Mouse (Mus musculus) testis, adult 2 months (tissue): ENCODE results near the gene Trim17. TPM values are rescaled to one million over a fixed set of nuclear protein-coding genes. Genes with fewer than 3 reads are reported as not detected.
"Not testable (repeated sequence)": the region's sequence is repeated elsewhere in the genome, so short reads cannot be mapped to it uniquely, and the experiment has no call there.

ENCODE experiments used
- H3K27ac ChIP-seq: fragments of 200-500 bp; 2 replicates; pipeline ENCODE4 v1.5.1; 2012; ENCODE audit warnings: low read depth, low read length; ENCODE audit not compliant: control insufficient read depth, insufficient read depth
- H3K27me3 ChIP-seq: fragments of 200-500 bp; 2 replicates; pipeline ENCODE4 v1.6.1; 2012; ENCODE audit warnings: mild to moderate bottlenecking, low read length, moderate library complexity; ENCODE audit not compliant: control insufficient read depth, insufficient read depth
- H3K36me3 ChIP-seq: fragments of 200-500 bp; 2 replicates; pipeline ENCODE4 v1.6.1; 2012; ENCODE audit warnings: mild to moderate bottlenecking, low read length; ENCODE audit not compliant: control insufficient read depth, insufficient read depth
- H3K4me1 ChIP-seq: fragments of 200-500 bp; 2 replicates; pipeline ENCODE4 v1.6.1; 2012; ENCODE audit warnings: low read length; ENCODE audit not compliant: control insufficient read depth, insufficient read depth
- H3K4me3 ChIP-seq: fragments of 200-500 bp; 2 replicates; pipeline ENCODE4 v1.5.1; 2012; ENCODE audit warnings: low read depth, mild to moderate bottlenecking, low read length, moderate library complexity, mixed read lengths; ENCODE audit not compliant: control insufficient read depth
- CTCF ChIP-seq: fragments of 200-500 bp; IDR thresholded peaks from 2 replicates; pipeline ENCODE4 v1.5.1; 2012; ENCODE audit warnings: low read depth, mild to moderate bottlenecking, inconsistent platforms, low read length, moderate library complexity; ENCODE audit not compliant: control insufficient read depth, insufficient read depth, insufficient replicate concordance
- POLR2A ChIP-seq: fragments of 200-500 bp; IDR thresholded peaks from 2 replicates; pipeline ENCODE4 v1.6.1; 2012; ENCODE audit warnings: low read depth, mild to moderate bottlenecking, inconsistent platforms, low read length, moderate library complexity; ENCODE audit not compliant: control insufficient read depth
- polyA plus RNA-seq: library from polyadenylated mRNA; depleted of rRNA; stranded (reverse); fragments of >200 nt; gene quantifications from 2 replicates; pipeline ENCODE4 v1.2.3, GENCODE M21; 2012

Trim17 gene
- polyA plus RNA-seq, 1 experiment = 166 TPM

DNA sequence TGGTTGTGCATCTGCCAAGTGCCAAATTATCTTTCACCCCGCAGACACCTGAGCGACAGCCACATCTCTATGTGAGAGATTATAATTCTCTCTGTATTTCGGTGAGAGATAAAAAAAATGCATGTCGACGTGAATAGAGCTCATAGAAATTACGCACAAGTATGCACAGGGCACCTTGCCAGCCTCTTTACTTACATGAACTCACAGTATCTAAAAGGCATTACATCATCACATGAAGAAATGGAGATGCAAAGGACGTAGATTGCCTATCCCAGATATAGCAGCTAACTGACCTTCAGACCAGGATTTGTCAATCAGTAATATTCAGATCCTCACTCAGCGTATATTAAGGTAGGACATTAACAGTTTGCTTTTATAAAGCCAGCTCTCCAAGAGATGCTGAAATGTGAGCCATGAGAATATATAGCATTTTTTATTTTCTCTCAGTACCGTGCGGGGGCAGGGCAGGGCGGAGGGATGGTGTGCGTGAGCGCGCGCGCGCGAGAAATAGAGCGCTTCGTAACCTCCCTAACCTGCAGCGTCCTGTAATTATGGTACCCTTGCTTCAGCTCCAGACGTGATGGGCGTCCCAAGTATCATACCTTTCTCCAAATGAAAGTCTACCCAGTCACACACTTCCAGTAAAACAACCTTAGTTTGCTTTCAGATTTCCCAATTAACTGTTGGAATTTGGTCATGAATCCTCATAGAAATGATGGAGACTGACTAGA, 6.5 kb upstream of the Trim17 start:
- peak overlapping the region; percentile 50 for H3K27ac ChIP-seq
- peaks cover 6% of the 10 kb centered on the region for H3K4me1 ChIP-seq
- TF ChIP-seq POLR2A = no peak
- no peak for TF ChIP-seq CTCF
- H3K36me3 ChIP-seq = no peaks in the 10 kb centered on the region
- peak overlapping the region; percentile 36; the same call in 1 of the 2 replicates for H3K4me3 ChIP-seq
- no peaks in the 10 kb centered on the region for H3K27me3 ChIP-seq

DNA sequence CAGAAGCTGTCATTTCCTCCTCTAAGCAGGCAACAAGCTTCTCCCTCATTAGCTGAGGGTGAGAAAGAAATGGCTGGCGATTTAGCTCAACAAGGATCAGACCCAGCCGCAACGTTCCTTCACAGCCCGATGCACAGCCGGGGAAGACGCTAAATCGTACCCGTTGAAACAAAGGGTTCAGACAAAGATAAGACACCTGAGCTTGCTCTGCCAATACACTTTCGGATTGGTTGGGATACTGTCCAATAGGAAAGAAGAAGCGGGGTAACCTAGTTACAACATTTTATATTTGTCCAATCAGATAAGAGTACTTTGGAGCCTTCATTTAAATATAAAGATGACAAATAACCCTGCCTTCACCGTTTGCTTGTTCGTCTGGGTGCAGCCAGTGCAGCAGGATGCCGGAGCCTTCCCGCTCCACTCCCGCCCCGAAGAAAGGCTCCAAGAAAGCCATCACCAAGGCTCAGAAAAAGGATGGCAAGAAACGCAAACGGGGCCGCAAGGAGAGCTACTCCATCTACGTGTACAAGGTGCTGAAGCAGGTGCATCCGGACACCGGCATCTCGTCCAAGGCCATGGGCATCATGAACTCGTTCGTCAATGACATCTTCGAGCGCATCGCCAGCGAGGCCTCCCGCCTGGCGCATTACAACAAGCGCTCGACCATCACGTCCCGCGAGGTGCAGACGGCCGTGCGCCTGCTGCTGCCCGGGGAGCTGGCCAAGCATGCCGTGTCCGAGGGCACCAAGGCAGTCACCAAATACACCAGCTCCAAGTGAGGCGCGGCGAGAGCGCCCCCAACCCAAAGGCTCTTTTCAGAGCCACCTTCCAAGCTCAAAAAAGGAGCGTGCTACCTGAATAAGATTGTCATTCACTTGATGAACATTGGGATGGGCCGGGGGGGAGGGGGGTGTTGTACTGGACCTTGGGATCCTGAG, 5.7 kb upstream of the Trim17 start, which contains the start of gene Hist3h2ba:
TSS of gene Hist3h2ba (plus strand) at position 379 of the 938 bp plus-strand sequence.
- no peaks in the 10 kb centered on the region for H3K36me3 ChIP-seq
- TF ChIP-seq POLR2A (peak; percentile 59; the same call in 1 of the 2 replicates), CTCF (no peak)
- H3K27me3 ChIP-seq = no peaks in the 10 kb centered on the region
- peaks cover 13% of the 10 kb centered on the region for H3K4me1 ChIP-seq
- peak within 1 kb of the TSS; percentile 50 for H3K27ac ChIP-seq
- peak within 1 kb of the TSS; percentile 44 for H3K4me3 ChIP-seq

DNA sequence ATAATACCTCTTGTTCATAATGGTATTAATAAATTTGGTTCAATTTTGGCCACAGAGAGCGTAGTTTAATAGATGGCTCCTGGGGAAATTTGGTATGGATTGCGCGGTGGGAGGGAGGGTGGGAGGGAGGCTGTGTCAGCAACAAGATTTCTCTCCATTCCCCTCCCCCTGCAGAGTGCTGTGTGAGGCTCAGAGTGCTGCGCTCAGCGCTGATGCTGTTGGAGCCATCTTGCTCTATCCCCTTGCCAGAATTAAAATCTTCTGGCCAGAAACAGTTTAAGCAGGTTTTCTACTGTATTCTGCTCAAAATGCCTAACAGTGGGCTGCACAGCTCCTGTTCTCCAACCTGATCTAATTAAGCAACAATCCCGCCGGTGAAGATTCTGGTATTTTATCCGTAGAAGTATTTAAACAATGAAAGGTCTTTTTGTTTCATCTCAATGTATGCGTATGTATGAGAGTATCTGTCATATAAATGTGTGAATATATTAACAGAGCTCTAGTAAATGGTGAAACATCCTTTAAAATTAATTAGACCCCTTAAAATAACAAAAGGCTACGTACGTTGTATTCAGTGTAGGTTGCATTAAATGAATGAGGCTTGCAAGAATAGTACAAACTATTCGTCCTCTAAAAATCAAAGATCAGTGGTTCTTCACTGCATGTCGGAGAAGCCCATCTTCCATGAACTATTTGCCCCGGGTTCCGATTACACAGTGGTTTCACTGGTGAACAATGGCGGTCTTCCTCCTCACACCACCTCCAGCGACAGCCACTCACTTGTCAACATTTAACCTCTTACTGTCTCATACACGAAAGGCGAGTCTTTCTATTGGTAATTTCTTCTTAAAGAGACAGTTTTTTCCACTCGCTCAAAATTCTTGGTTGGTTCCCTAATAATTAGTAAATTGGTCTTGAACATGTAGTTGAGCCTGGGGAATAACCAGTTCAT, 4.7 kb upstream of the Trim17 start:
- H3K27me3 ChIP-seq = no peaks in the 10 kb centered on the region

DNA sequence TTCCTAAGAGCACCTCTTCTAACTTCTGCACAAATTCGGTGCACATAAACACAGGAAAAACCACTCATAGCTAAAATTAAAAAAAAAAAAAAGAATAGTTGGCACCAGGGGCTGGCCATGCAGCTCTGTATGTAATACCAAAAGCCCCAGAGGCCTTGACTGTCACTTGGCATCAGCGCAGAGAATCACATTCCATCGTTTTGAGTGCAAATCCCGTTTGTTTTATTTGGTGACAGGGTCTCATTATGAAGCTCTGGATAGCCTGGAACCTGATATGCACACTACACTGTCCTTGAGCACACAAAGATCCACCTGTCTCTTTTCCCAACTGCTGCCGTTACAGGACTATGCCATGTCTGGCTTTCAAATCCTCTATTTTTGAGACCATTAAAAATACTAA, 3.3 kb upstream of the Trim17 start:
- no peak overlapping the region for H3K4me3 ChIP-seq
- no peaks in the 10 kb centered on the region for H3K27me3 ChIP-seq
- no peak for TF ChIP-seq CTCF
- no peak for TF ChIP-seq POLR2A
- H3K36me3 ChIP-seq = no peaks in the 10 kb centered on the region
- no peak overlapping the region for H3K27ac ChIP-seq
- H3K4me1 ChIP-seq = peaks cover 16% of the 10 kb centered on the region

More for the DNA sequence above, 4.7 kb upstream of the Trim17 start:
- Histone ChIP-seq H3K36me3 (no peaks in the 10 kb centered on the region), H3K4me3 (no peak overlapping the region), H3K27ac (peak overlapping the region; percentile 36; the same call in 1 of the 2 replicates), H3K4me1 (peaks cover 16% of the 10 kb centered on the region)
- TF ChIP-seq POLR2A (no peak), CTCF (no peak)

DNA sequence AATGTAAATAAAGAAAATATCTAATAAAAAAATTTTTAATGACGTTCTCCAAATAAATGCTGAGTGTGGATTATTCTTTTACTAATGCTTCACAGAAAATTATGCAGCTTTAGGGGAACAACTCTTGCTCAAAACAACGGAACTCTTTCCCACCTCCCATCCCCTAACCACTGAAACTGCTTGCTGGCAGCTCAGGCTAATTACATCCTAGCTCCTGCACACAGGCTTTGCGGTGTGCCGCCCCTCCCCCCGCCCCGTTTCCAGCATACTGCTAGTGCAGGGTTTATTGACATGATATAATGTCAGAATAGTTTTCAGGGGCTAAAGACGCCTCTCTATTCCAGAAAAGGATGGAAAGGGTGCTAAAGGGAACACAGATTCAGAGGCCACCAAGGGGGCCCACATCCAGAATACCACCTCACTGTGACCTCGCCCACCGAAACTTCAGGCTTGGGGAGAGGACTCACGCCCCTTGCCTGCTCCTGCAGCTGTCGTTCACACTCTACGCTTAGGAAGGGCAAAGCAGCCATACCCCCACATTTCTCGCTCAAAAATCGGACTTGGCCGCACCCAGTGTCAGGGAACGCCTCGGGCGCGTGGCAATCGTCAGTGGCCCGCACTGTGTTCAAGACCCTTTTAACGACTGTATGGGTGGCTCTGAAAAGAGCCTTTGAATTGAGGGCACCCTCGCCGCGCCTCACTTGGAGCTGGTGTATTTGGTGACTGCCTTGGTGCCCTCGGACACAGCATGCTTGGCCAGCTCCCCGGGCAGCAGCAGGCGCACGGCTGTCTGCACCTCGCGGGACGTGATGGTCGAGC, 925 bp upstream of the Trim17 start:
- Histone ChIP-seq H3K4me3 (peak overlapping the region; percentile 92), H3K4me1 (peaks cover 10% of the 10 kb centered on the region), H3K36me3 (no peaks in the 10 kb centered on the region), H3K27ac (peak overlapping the region; percentile 98), H3K27me3 (no peaks in the 10 kb centered on the region)
- TF ChIP-seq CTCF (no peak), POLR2A (no peak)

DNA sequence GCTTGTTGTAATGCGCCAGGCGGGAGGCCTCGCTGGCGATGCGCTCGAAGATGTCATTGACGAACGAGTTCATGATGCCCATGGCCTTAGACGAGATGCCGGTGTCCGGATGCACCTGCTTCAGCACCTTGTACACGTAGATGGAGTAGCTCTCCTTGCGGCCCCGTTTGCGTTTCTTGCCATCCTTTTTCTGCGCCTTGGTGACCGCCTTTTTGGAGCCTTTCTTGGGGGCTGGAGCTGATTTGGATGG, 390 bp upstream of the Trim17 start:
- H3K27me3 ChIP-seq, H3K36me3 ChIP-seq, H3K4me1 ChIP-seq: not testable (repeated sequence)
- Histone ChIP-seq H3K4me3 (peak overlapping the region; percentile 92), H3K27ac (peak overlapping the region; percentile 98)
